ENCODE assay signal across 8 mouse cellular contexts in the genomic region with DNA sequence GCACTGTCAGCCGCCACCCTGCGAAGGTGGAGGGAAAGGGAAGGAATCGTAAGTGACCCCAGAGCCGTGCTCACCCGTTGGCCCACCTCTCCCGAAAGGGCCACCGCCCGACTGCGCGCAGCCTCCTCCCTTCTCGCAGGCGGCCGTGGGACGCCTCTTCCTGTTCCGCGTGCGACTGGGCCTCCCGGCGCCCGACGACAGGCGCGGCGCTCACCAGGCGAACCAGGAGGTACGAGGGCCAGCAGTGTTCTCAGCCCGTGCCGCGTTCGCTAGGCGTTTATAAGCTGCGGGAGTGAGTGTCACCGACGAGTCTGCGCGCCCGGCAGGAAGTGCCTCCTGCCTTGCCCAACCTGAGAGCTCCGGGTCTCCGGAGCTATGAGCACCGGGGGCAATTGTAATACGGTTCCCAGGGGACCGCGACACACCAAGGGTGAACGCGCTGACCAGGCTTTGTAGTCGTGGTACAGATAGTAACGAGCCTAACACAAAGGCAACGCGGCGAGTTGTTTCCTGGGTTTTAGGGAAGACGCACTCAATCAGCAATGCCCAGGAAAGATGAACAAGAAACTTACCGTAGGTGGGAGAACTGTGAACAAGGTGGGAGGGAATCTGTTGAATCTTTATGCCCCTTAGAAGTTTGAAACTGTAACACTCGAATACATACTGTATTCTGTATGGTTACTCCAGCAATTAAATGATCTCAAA. TPM values are rescaled to one million over a fixed set of nuclear protein-coding genes. Genes with fewer than 3 reads are reported as not detected.
A peak's percentile ranks its signal among the peaks of the same experiment; 100 is the strongest.
DNase-seq lines count a peak whose midpoint lies in the region; ATAC-seq lines count a peak whose summit lies in the region.

No protein-coding gene starts in this region.

- H3K9ac ChIP-seq in embryonic facial prominence, embryonic 14.5 days (ENCODE audit: low read depth, low read length), result peak overlapping the region; percentile 93
- H3K9ac ChIP-seq in kidney, embryonic 14.5 days (ENCODE audit: low read depth, low read length), result peak overlapping the region; percentile 92
- peak overlapping the region; percentile 99 for H3K9ac ChIP-seq in liver, embryonic 13.5 days
- peak overlapping the region; percentile 80 for H3K9ac ChIP-seq in stomach, embryonic 15.5 days

- peak; percentile 74 for DNase-seq in 416B (ENCODE audit: low read depth)
- DNase-seq in adrenal gland, postnatal 14 days, result peak; percentile 83
- peak; percentile 69 for DNase-seq in embryonic facial prominence, embryonic 14.5 days (ENCODE audit: low spot score)
- peak; percentile 90 for DNase-seq in heart, embryonic 10.5 days (ENCODE audit: low spot score)
- DNase-seq in liver, embryonic 13.5 days, result peak; percentile 74
- peak; percentile 68 to 69 for DNase-seq in natural killer cell, adult 2 months (ENCODE audit: low spot score in 2 of 2)

- H3K27ac ChIP-seq in embryonic facial prominence, embryonic 14.5 days (replicated peaks; ENCODE audit: low read depth, low read length), result peak overlapping the region; percentile 92
- peak overlapping the region; percentile 97 for H3K27ac ChIP-seq in heart, embryonic 10.5 days
- peak overlapping the region; percentile 95; the same call in 1 of the 2 replicates for H3K27ac ChIP-seq in kidney, embryonic 14.5 days (ENCODE audit: low read depth, low read length)
- H3K27ac ChIP-seq in liver, embryonic 13.5 days, result peak overlapping the region; percentile 100
- peak overlapping the region; percentile 97 for H3K27ac ChIP-seq in stomach, embryonic 15.5 days

- peak; percentile 27 for ATAC-seq in embryonic facial prominence, embryonic 14.5 days (ENCODE audit: low read depth)
- ATAC-seq in kidney, embryonic 14.5 days (ENCODE audit: low FRiP score, low TSS enrichment), result peak; percentile 13
- ATAC-seq in liver, embryonic 13.5 days (ENCODE audit: low read depth), result peak; percentile 59
- peak; percentile 52; the same call in 1 of the 2 replicates for ATAC-seq in stomach, embryonic 15.5 days (ENCODE audit: insufficient read depth, low FRiP score, low read depth)

- H3K4me1 ChIP-seq in embryonic facial prominence, embryonic 14.5 days (ENCODE audit: control insufficient read depth, insufficient read depth, low read length), result peaks cover 16% of the 10 kb centered on the region
- H3K4me1 ChIP-seq in heart, embryonic 10.5 days, result peaks cover 24% of the 10 kb centered on the region
- H3K4me1 ChIP-seq in kidney, embryonic 14.5 days (ENCODE audit: control insufficient read depth, insufficient read depth, low read length), result peaks cover 15% of the 10 kb centered on the region
- H3K4me1 ChIP-seq in liver, embryonic 13.5 days (replicated peaks), result peaks cover 80% of the 10 kb centered on the region
- peaks cover 21% of the 10 kb centered on the region for H3K4me1 ChIP-seq in stomach, embryonic 15.5 days

- H3K9me3 ChIP-seq in embryonic facial prominence, embryonic 14.5 days (ENCODE audit: control insufficient read depth, low read length), result no peaks in the 10 kb centered on the region
- H3K9me3 ChIP-seq in heart, embryonic 10.5 days, result no peaks in the 10 kb centered on the region
- H3K9me3 ChIP-seq in kidney, embryonic 14.5 days (ENCODE audit: control insufficient read depth, low read length), result no peaks in the 10 kb centered on the region
- H3K9me3 ChIP-seq in liver, embryonic 13.5 days (replicated peaks), result no peaks in the 10 kb centered on the region
- H3K9me3 ChIP-seq in stomach, embryonic 15.5 days, result no peaks in the 10 kb centered on the region

- H3K36me3 ChIP-seq in embryonic facial prominence, embryonic 14.5 days (ENCODE audit: control insufficient read depth, insufficient read depth, low read length), result peaks cover 61% of the 10 kb centered on the region
- peaks cover 58% of the 10 kb centered on the region for H3K36me3 ChIP-seq in heart, embryonic 10.5 days
- peaks cover 52% of the 10 kb centered on the region for H3K36me3 ChIP-seq in kidney, embryonic 14.5 days (ENCODE audit: control insufficient read depth, insufficient read depth, low read length)
- peaks cover 61% of the 10 kb centered on the region for H3K36me3 ChIP-seq in liver, embryonic 13.5 days
- H3K36me3 ChIP-seq in stomach, embryonic 15.5 days, result peaks cover 46% of the 10 kb centered on the region

- H3K4me2 ChIP-seq in embryonic facial prominence, embryonic 14.5 days (ENCODE audit: low read depth, low read length), result peak overlapping the region; percentile 96
- peak overlapping the region; percentile 93 for H3K4me2 ChIP-seq in kidney, embryonic 14.5 days (replicated peaks; ENCODE audit: low read depth, low read length)
- peak overlapping the region; percentile 93 for H3K4me2 ChIP-seq in liver, embryonic 13.5 days
- H3K4me2 ChIP-seq in stomach, embryonic 15.5 days, result peak overlapping the region; percentile 91

- H3K4me3 ChIP-seq in embryonic facial prominence, embryonic 14.5 days (ENCODE audit: low read depth, low read length), result peak overlapping the region; percentile 93
- H3K4me3 ChIP-seq in heart, embryonic 10.5 days, result peak overlapping the region; percentile 93
- peak overlapping the region; percentile 84 for H3K4me3 ChIP-seq in kidney, embryonic 14.5 days (ENCODE audit: low read length)
- peak overlapping the region; percentile 95 for H3K4me3 ChIP-seq in liver, embryonic 13.5 days (replicated peaks)
- H3K4me3 ChIP-seq in stomach, embryonic 15.5 days (replicated peaks), result peak overlapping the region; percentile 94

- H3K27me3 ChIP-seq in embryonic facial prominence, embryonic 14.5 days (replicated peaks; ENCODE audit: control insufficient read depth, insufficient read depth, low read length), result no peaks in the 10 kb centered on the region
- no peaks in the 10 kb centered on the region for H3K27me3 ChIP-seq in heart, embryonic 10.5 days (ENCODE audit: insufficient read depth, poor library complexity, severe bottlenecking)
- H3K27me3 ChIP-seq in kidney, embryonic 14.5 days (ENCODE audit: control insufficient read depth, insufficient read depth, low read length), result no peaks in the 10 kb centered on the region
- H3K27me3 ChIP-seq in liver, embryonic 13.5 days, result no peaks in the 10 kb centered on the region
- no peaks in the 10 kb centered on the region for H3K27me3 ChIP-seq in stomach, embryonic 15.5 days (replicated peaks)

- under 1% methylated on average over 35 of the region's 53 CpGs for WGBS in embryonic facial prominence, embryonic 14.5 days
- WGBS in heart, embryonic 10.5 days, result 0% methylated on average over 53 of the region's 53 CpGs
- WGBS in kidney, embryonic 14.5 days, result under 1% methylated on average over 53 of the region's 53 CpGs
- WGBS in liver, embryonic 13.5 days (ENCODE audit: insufficient replicate concordance), result under 1% methylated on average over 53 of the region's 53 CpGs
- whole genome bisulfite sequencing in stomach, embryonic 15.5 days, result under 1% methylated on average over 53 of the region's 53 CpGs

RNA-seq across cellular contexts. Expression of a gene that starts 0.9 kb away (rescaled TPM):
- 35.0 and 47.1 TPM in 2 replicates for total RNA-seq in adrenal gland, postnatal 14 days (2021)
- polyA plus RNA-seq in embryonic facial prominence, embryonic 14.5 days (2014; fragmentation: Nextera tagmentation; extraction: Ambion mirVana), result 35.9 and 41.4 TPM in 2 replicates
- polyA plus RNA-seq in heart, embryonic 10.5 days (2016; fragmentation: Nextera tagmentation; extraction: Ambion mirVana), result 36.3 TPM in 2 replicates
- polyA plus RNA-seq in kidney, embryonic 14.5 days (2014; fragmentation: Nextera tagmentation; extraction: Ambion mirVana), result 25.8 and 35.7 TPM in 2 replicates
- 45.7 and 46.9 TPM in 2 replicates for polyA plus RNA-seq in liver, embryonic 13.5 days (2015; fragmentation: Nextera tagmentation; extraction: Ambion mirVana)
- 38.8 and 44.9 TPM in 2 replicates for polyA plus RNA-seq in stomach, embryonic 15.5 days (2015; fragmentation: Nextera tagmentation; extraction: Ambion mirVana)

RNA-seq across cellular contexts. Expression of a gene that starts 0.9 kb away (rescaled TPM):
- 74.1 and 78.4 TPM in 2 replicates for total RNA-seq in adrenal gland, postnatal 14 days (2021)
- polyA plus RNA-seq in embryonic facial prominence, embryonic 14.5 days (2014; fragmentation: Nextera tagmentation; extraction: Ambion mirVana), result 49.3 and 51.4 TPM in 2 replicates
- 30.4 and 37.5 TPM in 2 replicates for polyA plus RNA-seq in heart, embryonic 10.5 days (2016; fragmentation: Nextera tagmentation; extraction: Ambion mirVana)
- polyA plus RNA-seq in kidney, embryonic 14.5 days (2014; fragmentation: Nextera tagmentation; extraction: Ambion mirVana), result 36.6 and 56.0 TPM in 2 replicates
- 47.3 and 50.5 TPM in 2 replicates for polyA plus RNA-seq in liver, embryonic 13.5 days (2015; fragmentation: Nextera tagmentation; extraction: Ambion mirVana)
- 43.8 and 47.8 TPM in 2 replicates for polyA plus RNA-seq in stomach, embryonic 15.5 days (2015; fragmentation: Nextera tagmentation; extraction: Ambion mirVana)

RNA-seq across cellular contexts. Expression of a gene that starts 7.9 kb away (rescaled TPM):
- 0.71 TPM in 1 of 2 replicates, not detected in the other for total RNA-seq in adrenal gland, postnatal 14 days (2021)
- 0.08 and 0.13 TPM in 2 replicates for polyA plus RNA-seq in embryonic facial prominence, embryonic 14.5 days (2014; fragmentation: Nextera tagmentation; extraction: Ambion mirVana)
- 0.06 TPM in 1 of 2 replicates, not detected in the other for polyA plus RNA-seq in heart, embryonic 10.5 days (2016; fragmentation: Nextera tagmentation; extraction: Ambion mirVana)
- 0.84 and 2.4 TPM in 2 replicates for polyA plus RNA-seq in kidney, embryonic 14.5 days (2014; fragmentation: Nextera tagmentation; extraction: Ambion mirVana)
- 0.85 and 1.1 TPM in 2 replicates for polyA plus RNA-seq in liver, embryonic 13.5 days (2015; fragmentation: Nextera tagmentation; extraction: Ambion mirVana)
- polyA plus RNA-seq in stomach, embryonic 15.5 days (2015; fragmentation: Nextera tagmentation; extraction: Ambion mirVana), result 0.49 and 0.86 TPM in 2 replicates

RNA-seq across cellular contexts. Expression of a gene that starts 16.6 kb away (rescaled TPM):
- total RNA-seq in adrenal gland, postnatal 14 days (2021), result 4.3 and 5.9 TPM in 2 replicates
- 10.3 and 11.5 TPM in 2 replicates for polyA plus RNA-seq in embryonic facial prominence, embryonic 14.5 days (2014; fragmentation: Nextera tagmentation; extraction: Ambion mirVana)
- 10.2 and 10.3 TPM in 2 replicates for polyA plus RNA-seq in heart, embryonic 10.5 days (2016; fragmentation: Nextera tagmentation; extraction: Ambion mirVana)
- 9.7 and 10.7 TPM in 2 replicates for polyA plus RNA-seq in kidney, embryonic 14.5 days (2014; fragmentation: Nextera tagmentation; extraction: Ambion mirVana)
- 5.5 and 6.4 TPM in 2 replicates for polyA plus RNA-seq in liver, embryonic 13.5 days (2015; fragmentation: Nextera tagmentation; extraction: Ambion mirVana)
- 8.6 and 9.5 TPM in 2 replicates for polyA plus RNA-seq in stomach, embryonic 15.5 days (2015; fragmentation: Nextera tagmentation; extraction: Ambion mirVana)

RNA-seq across cellular contexts. Expression of a gene that starts 26.8 kb away (rescaled TPM):
- total RNA-seq in adrenal gland, postnatal 14 days (2021), result 26.3 and 33.5 TPM in 2 replicates
- polyA plus RNA-seq in embryonic facial prominence, embryonic 14.5 days (2014; fragmentation: Nextera tagmentation; extraction: Ambion mirVana), result 37.0 and 37.6 TPM in 2 replicates
- polyA plus RNA-seq in heart, embryonic 10.5 days (2016; fragmentation: Nextera tagmentation; extraction: Ambion mirVana), result 30.2 and 32.1 TPM in 2 replicates
- polyA plus RNA-seq in kidney, embryonic 14.5 days (2014; fragmentation: Nextera tagmentation; extraction: Ambion mirVana), result 39.6 and 40.0 TPM in 2 replicates
- polyA plus RNA-seq in liver, embryonic 13.5 days (2015; fragmentation: Nextera tagmentation; extraction: Ambion mirVana), result 40.0 and 44.7 TPM in 2 replicates
- 41.0 and 41.2 TPM in 2 replicates for polyA plus RNA-seq in stomach, embryonic 15.5 days (2015; fragmentation: Nextera tagmentation; extraction: Ambion mirVana)

Comparison
In these comparisons a context has a peak if more than half of its experiments do, and no peak if none do; other contexts are left out.
1. Peak in every context shown above with its lines: DNase-seq, ATAC-seq, H3K4me3 ChIP-seq and H3K27ac ChIP-seq.